Mouse (Mus musculus) cortical plate, adult 2 months (tissue): ENCODE measurements around the gene Pomt2.

ENCODE experiments used
- CTCF ChIP-seq: fragments of 200-500 bp; IDR thresholded peaks from 2 replicates; pipeline ENCODE4 v1.5.1; 2011; ENCODE audit warnings: mild to moderate bottlenecking, control low read depth, low read length; ENCODE audit not compliant: insufficient read depth; ENCODE audit errors: extremely low read depth
- POLR2A ChIP-seq: fragments of 200-500 bp; IDR thresholded peaks from 2 replicates; pipeline ENCODE4 v1.6.1; 2011; ENCODE audit warnings: mild to moderate bottlenecking, low read length, control low read depth; ENCODE audit not compliant: insufficient read depth; ENCODE audit errors: extremely low read depth

DNA sequence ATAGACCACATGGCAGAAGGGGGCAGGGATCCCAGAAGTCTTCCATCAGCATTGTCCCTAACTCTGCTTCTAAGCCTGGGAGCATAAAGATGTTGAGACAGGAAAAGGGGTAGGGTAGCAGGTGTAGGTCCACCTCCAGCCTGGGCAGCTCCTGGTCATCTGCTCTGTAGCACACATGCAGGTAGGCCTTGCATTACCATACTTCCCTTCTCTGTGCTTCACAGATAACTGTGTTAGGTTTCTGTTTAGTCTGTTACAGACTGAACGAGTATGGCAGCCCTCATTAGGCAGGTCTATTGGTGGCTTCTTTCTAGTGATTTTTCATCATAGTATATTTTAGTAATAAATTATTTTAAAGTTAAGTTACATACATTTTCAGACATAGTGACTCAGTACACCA, 12.5 kb upstream of the Pomt2 start:
- TF ChIP-seq POLR2A (no peak), CTCF (no peak)
